Mouse (Mus musculus): ENCODE results near the gene Tmcc2.
A peak's percentile ranks its signal among the peaks of the same experiment; 100 is the strongest.
"Not testable (repeated sequence)": the region's sequence is repeated elsewhere in the genome, so short reads cannot be mapped to it uniquely, and the experiment has no call there.

Tmcc2 gene

GRCm38 (mm10) chr1:132367692-132368506 lies 23.2 kb downstream of the Tmcc2 start:
- peak; percentile 93 for DNase-seq (ENCODE audit: low spot score)

GRCm38 (mm10) chr1:132366937-132367336 lies 24.1 kb downstream of the Tmcc2 start:
- DNase-seq (ENCODE audit: low spot score): no peak

GRCm38 (mm10) chr1:132366235-132366634 lies 24.8 kb downstream of the Tmcc2 start:
- DNase-seq (ENCODE audit: low spot score): no peak

- DNase-seq (ENCODE audit: low spot score): no peak
These were observed 25.4 kb downstream of the Tmcc2 start for GRCm38 (mm10) chr1:132365645-132366044.

GRCm38 (mm10) chr1:132364896-132365557 lies 26.1 kb downstream of the Tmcc2 start:
- peak; percentile 82 for DNase-seq (ENCODE audit: low spot score)

- no peak for DNase-seq (ENCODE audit: low spot score)
These were observed 26.7 kb downstream of the Tmcc2 start for GRCm38 (mm10) chr1:132364388-132364787.

GRCm38 (mm10) chr1:132361959-132362358 lies 29.1 kb downstream of the Tmcc2 start:
- no peak for DNase-seq (ENCODE audit: low spot score)

- no peak for DNase-seq (ENCODE audit: low spot score)
These were observed 34.2 kb downstream of the Tmcc2 start for GRCm38 (mm10) chr1:132356841-132357240.

GRCm38 (mm10) chr1:132355841-132356242 lies 35.2 kb downstream of the Tmcc2 start:
- peak; percentile 93 for DNase-seq (ENCODE audit: low spot score)

- DNase-seq (ENCODE audit: low spot score): no peak
These were observed 35.9 kb downstream of the Tmcc2 start for GRCm38 (mm10) chr1:132355162-132355601.

GRCm38 (mm10) chr1:132354234-132354633 lies 36.8 kb downstream of the Tmcc2 start:
- no peak for DNase-seq (ENCODE audit: low spot score)

- no peak for DNase-seq (ENCODE audit: low spot score)
These were observed 37.7 kb downstream of the Tmcc2 start for GRCm38 (mm10) chr1:132353389-132353788.

GRCm38 (mm10) chr1:132351058-132351457 lies 40.0 kb downstream of the Tmcc2 start:
- DNase-seq (ENCODE audit: low spot score): no peak

- not testable (repeated sequence) for DNase-seq (ENCODE audit: low spot score)
These were observed 41.5 kb downstream of the Tmcc2 start for GRCm38 (mm10) chr1:132349601-132350000.

GRCm38 (mm10) chr1:132349049-132349448 lies 42.0 kb downstream of the Tmcc2 start:
- DNase-seq (ENCODE audit: low spot score): not testable (repeated sequence)

- no peak for DNase-seq (ENCODE audit: low spot score)
These were observed 42.7 kb downstream of the Tmcc2 start for GRCm38 (mm10) chr1:132348401-132348800.

GRCm38 (mm10) chr1:132346951-132347350 lies 44.1 kb downstream of the Tmcc2 start:
- DNase-seq (ENCODE audit: low spot score): no peak

GRCm38 (mm10) chr1:132346134-132346851 lies 44.8 kb downstream of the Tmcc2 start:
- DNase-seq (ENCODE audit: low spot score): peak; percentile 16

GRCm38 (mm10) chr1:132345514-132345913 lies 45.6 kb downstream of the Tmcc2 start:
- DNase-seq (ENCODE audit: low spot score): no peak

- DNase-seq (ENCODE audit: low spot score): no peak
These were observed 47.4 kb downstream of the Tmcc2 start for GRCm38 (mm10) chr1:132343656-132344055.

GRCm38 (mm10) chr1:132343191-132343590 lies 47.9 kb downstream of the Tmcc2 start:
- DNase-seq (ENCODE audit: low spot score): no peak

- no peak for DNase-seq (ENCODE audit: low spot score)
These were observed 48.6 kb downstream of the Tmcc2 start for GRCm38 (mm10) chr1:132342518-132342917.

All from adipocyte (in vitro differentiated cells).